Mouse (Mus musculus): ENCODE data around the gene 4930435E12Rik.

GRCm38 (mm10) chr16:38772906-38773496 is 55.5 kb downstream of the 4930435E12Rik start:
- no peak for TF ChIP-seq HCFC1 (IDR thresholded peaks at IDR 0.05; ENCODE audit: borderline replicate concordance, insufficient read depth, low read length)
- no peak for TF ChIP-seq MAFK (IDR thresholded peaks at IDR 0.05; ENCODE audit: insufficient read depth, low read depth, low read length)
- TF ChIP-seq ZNF384 (IDR thresholded peaks at IDR 0.05; ENCODE audit: low read depth, low read length): no peak

All from ES-E14 (cell line).